Mouse (Mus musculus) embryonic fibroblast, embryonic 13.5 days (primary cell): ENCODE results near the gene Mob2. TPM values are rescaled to one million over a fixed set of nuclear protein-coding genes. Genes with fewer than 3 reads are reported as not detected.

Experiments
- H3K27ac ChIP-seq: 2 replicates; pipeline ENCODE4 v1.5.1; 2012; ENCODE audit warnings: low read length, control low read depth, inconsistent platforms; ENCODE audit not compliant: insufficient read depth
- H3K4me1 ChIP-seq: 2 replicates; pipeline ENCODE4 v1.6.1; 2011; ENCODE audit warnings: low read length; ENCODE audit not compliant: control insufficient read depth, insufficient read depth
- H3K4me3 ChIP-seq: 2 replicates; pipeline ENCODE4 v1.5.1; 2011; ENCODE audit warnings: mild to moderate bottlenecking, control low read depth, low read length; ENCODE audit not compliant: insufficient read depth
- CTCF ChIP-seq: IDR thresholded peaks from 2 replicates; pipeline ENCODE4 v1.5.1; 2011; ENCODE audit warnings: mild to moderate bottlenecking, control low read depth, low read length, moderate library complexity, borderline replicate concordance; ENCODE audit not compliant: insufficient read depth
- POLR2A ChIP-seq: IDR thresholded peaks from 2 replicates; pipeline ENCODE4 v1.6.1; 2011; ENCODE audit warnings: low read depth, mild to moderate bottlenecking, control low read depth, low read length, moderate library complexity
- polyA plus RNA-seq: library from polyadenylated mRNA; stranded (reverse); fragments of >200 nt; gene quantifications from 2 replicates; pipeline ENCODE4 v1.2.4, GENCODE M21; 2011; ENCODE audit warnings: low read depth; ENCODE audit not compliant: missing spikeins, insufficient read length

Gene Mob2
- polyA plus RNA-seq, 1 experiment, result 15.9 TPM

- H3K27ac ChIP-seq, result no peak overlapping the region
- peaks cover 17% of the 10 kb centered on the region for H3K4me1 ChIP-seq
- TF ChIP-seq POLR2A (no peak), CTCF (no peak)
- H3K4me3 ChIP-seq, result no peak overlapping the region
These were observed 20.9 kb upstream of the Mob2 start for GRCm38 (mm10) chr7:142081736-142082135.

DNA sequence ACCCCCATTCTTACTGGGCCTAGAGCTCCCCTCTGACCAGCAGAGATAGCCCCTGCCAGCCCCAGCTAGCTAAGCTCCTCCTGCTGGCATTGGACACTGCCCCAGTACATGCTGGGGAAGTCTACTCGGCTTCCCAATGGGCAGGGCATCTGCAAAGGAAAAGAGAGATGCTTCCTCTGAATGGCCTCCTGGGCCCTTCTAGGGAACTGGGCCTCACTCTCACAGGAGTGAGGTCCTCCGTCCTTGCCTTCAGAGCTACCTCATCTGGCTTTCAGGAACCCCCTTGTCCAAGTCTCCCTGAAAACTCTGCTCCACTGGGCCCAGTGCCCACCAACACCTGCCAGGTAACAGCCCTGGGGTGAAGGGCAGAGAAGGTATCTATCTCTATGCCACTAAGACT lies 20.0 kb upstream of the Mob2 start:
- Histone ChIP-seq H3K4me1 (peaks cover 17% of the 10 kb centered on the region), H3K4me3 (no peak overlapping the region), H3K27ac (no peak overlapping the region)
- no peak for TF ChIP-seq POLR2A
- no peak for TF ChIP-seq CTCF

GRCm38 (mm10) chr7:142079365-142079764 lies 18.5 kb upstream of the Mob2 start:
- Histone ChIP-seq H3K27ac (no peak overlapping the region), H3K4me3 (no peak overlapping the region), H3K4me1 (peaks cover 10% of the 10 kb centered on the region)
- TF ChIP-seq CTCF (no peak), POLR2A (no peak)

GRCm38 (mm10) chr7:142077138-142077537 lies 16.3 kb upstream of the Mob2 start:
- TF ChIP-seq POLR2A (no peak), CTCF (no peak)
- no peaks in the 10 kb centered on the region for H3K4me1 ChIP-seq
- no peak overlapping the region for H3K27ac ChIP-seq
- H3K4me3 ChIP-seq, result no peak overlapping the region

GRCm38 (mm10) chr7:142074146-142074886 lies 13.5 kb upstream of the Mob2 start:
- H3K4me1 ChIP-seq, result no peaks in the 10 kb centered on the region
- no peak overlapping the region for H3K27ac ChIP-seq
- TF ChIP-seq CTCF (no peak), POLR2A (no peak)
- H3K4me3 ChIP-seq, result no peak overlapping the region

DNA sequence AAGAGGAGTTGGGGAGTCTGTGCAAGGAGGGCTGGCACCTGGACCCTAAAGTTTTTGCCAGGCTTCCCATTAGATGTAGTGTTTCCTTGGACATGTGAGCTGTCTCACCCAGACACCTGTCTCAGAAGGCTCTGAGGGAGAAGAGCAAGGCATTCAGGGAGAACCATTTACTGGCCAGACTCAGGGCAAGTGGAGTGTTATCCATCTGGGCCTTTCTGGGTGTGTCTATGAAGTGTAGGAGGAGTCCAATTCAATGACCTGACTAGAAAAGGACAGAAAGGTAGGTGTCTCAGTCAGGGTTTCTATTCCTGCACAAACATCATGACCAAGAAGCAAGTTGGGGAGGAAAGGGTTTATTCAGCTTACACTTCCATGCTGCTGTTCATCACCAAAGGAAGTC lies 10.9 kb upstream of the Mob2 start:
- Histone ChIP-seq H3K27ac (no peak overlapping the region), H3K4me1 (no peaks in the 10 kb centered on the region), H3K4me3 (no peak overlapping the region)
- TF ChIP-seq CTCF (no peak), POLR2A (no peak)

DNA sequence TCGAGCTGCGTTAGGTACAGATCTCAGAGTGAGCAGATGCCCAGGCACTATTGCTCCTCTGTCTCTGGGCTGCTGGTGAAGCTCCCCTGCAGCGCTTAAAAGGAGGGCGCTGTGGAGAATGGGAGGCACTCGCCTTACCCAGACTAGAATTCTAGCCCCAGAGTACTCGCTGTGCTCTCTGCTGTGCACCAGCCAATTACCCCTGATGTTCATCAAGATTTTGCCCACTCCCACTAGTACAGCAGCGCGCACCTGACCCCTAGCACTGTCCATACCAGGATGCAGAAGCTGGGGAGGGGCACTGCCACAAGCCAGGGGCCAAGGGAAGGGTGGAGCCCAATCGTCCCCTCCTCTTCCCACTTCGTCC lies 10.3 kb upstream of the Mob2 start:
- no peak for TF ChIP-seq CTCF
- no peak for TF ChIP-seq POLR2A
- no peak overlapping the region for H3K4me3 ChIP-seq
- no peak overlapping the region for H3K27ac ChIP-seq
- H3K4me1 ChIP-seq, result no peaks in the 10 kb centered on the region

DNA sequence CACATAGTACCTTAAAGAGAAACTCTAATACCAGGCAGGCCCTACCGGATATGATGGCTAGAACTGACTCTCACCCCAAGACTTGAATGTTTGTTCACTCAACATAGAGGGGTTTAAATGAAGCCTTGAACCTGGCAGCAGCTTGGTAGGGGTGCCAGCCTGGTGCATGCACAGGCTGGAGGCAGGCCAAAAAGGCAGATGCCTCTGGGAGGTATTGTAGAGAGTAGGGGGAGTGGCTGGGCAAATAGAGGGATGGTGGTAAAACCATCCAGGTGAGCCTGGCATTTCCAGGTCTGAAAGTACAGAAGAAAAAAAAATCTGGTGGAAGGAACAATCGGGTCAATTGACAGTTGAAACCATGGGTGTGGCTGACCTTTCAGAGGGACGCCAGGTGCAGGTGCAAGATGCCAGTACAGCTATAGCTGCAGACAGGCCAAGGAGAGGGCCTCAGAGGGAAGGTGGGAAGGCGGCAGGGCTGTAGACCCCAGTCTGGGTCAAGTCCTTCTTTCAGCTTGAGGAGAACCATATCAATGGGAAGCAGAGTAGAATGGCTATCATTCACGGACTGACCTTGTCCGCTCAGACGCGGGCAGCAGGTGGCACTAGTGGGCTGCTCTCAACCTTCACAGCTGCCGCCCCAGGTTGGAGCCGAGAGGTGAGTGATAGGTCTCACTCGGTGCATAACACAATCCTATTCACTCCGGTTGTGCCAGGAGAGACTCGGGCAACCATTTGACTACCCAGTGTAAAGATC lies 9.8 kb upstream of the Mob2 start:
- TF ChIP-seq CTCF (peak; percentile 96), POLR2A (no peak)
- no peaks in the 10 kb centered on the region for H3K4me1 ChIP-seq
- H3K4me3 ChIP-seq, result no peak overlapping the region
- no peak overlapping the region for H3K27ac ChIP-seq

GRCm38 (mm10) chr7:142068429-142068828 lies 7.6 kb upstream of the Mob2 start:
- H3K27ac ChIP-seq, result no peak overlapping the region
- no peaks in the 10 kb centered on the region for H3K4me1 ChIP-seq
- no peak overlapping the region for H3K4me3 ChIP-seq
- no peak for TF ChIP-seq POLR2A
- TF ChIP-seq CTCF, result no peak

GRCm38 (mm10) chr7:142060185-142060930 lies 507 bp downstream of the Mob2 start:
- peaks cover 7% of the 10 kb centered on the region for H3K4me1 ChIP-seq
- TF ChIP-seq CTCF (no peak), POLR2A (no peak)
- peak overlapping the region; percentile 90 for H3K4me3 ChIP-seq
- H3K27ac ChIP-seq, result no peak overlapping the region
